Mouse (Mus musculus) CH12.LX (cell line): Measurements from ENCODE around the gene Rpl3l. TPM values are rescaled to one million over a fixed set of nuclear protein-coding genes. Genes with fewer than 3 reads are reported as not detected.

Source experiments
- DNase-seq: peaks from one replicate; pipeline ENCODE4 v3.0.0-alpha.2; 2013; ENCODE audit errors: extremely low read depth
- H3K27ac ChIP-seq: 2 replicates; pipeline ENCODE4 v1.5.1; 2012; ENCODE audit warnings: low read depth, mild to moderate bottlenecking, control low read depth, moderate library complexity; ENCODE audit not compliant: insufficient read depth
- H3K27me3 ChIP-seq: replicated peaks from 2 replicates; pipeline ENCODE3; 2012; ENCODE audit warnings: inconsistent platforms
- H3K36me3 ChIP-seq, 2 experiments: replicated peaks in 1 of 2; 2 replicates each; pipeline versions ENCODE3 to v1.6.1; 2012; ENCODE audit warnings: inconsistent platforms in 1 of 2, low read length in 1 of 2, mild to moderate bottlenecking in 1 of 2, mixed read lengths in 1 of 2, moderate library complexity in 1 of 2; ENCODE audit not compliant: control insufficient read depth in 1 of 2, insufficient read depth in 1 of 2
- H3K4me1 ChIP-seq, 2 experiments: 2 replicates each; pipeline ENCODE4 v1.6.1; 2012; ENCODE audit warnings: inconsistent platforms in 1 of 2, moderate library complexity in 1 of 2; ENCODE audit not compliant: insufficient read depth in 2 of 2, control insufficient read depth in 1 of 2
- H3K4me2 ChIP-seq: 2 replicates; pipeline ENCODE4 v1.6.1; 2012; ENCODE audit warnings: low read depth, mild to moderate bottlenecking, control low read depth; ENCODE audit not compliant: poor library complexity, insufficient read depth, severe bottlenecking
- H3K4me3 ChIP-seq, 3 experiments: fragments of 150-350 bp in 1 of 3; sonication (generic) in 1 of 3; replicated peaks in 1 of 3; 2 replicates each; pipeline versions ENCODE3 to v1.5.1; 2011 to 2012; ENCODE audit warnings: low read depth in 2 of 3, low read length in 2 of 3, mild to moderate bottlenecking in 2 of 3, moderate library complexity in 2 of 3, control low read depth in 1 of 3, improper control_type of control experiment in 1 of 3, inconsistent platforms in 1 of 3, mixed read lengths in 1 of 3; ENCODE audit not compliant: poor library complexity in 1 of 3
- H3K79me2 ChIP-seq: replicated peaks from 2 replicates; pipeline ENCODE4 v1.6.1; 2012; ENCODE audit warnings: mild to moderate bottlenecking, moderate library complexity; ENCODE audit not compliant: control insufficient read depth, poor library complexity, insufficient read depth, severe bottlenecking; ENCODE audit errors: extremely low read depth
- H3K9ac ChIP-seq: 2 replicates; pipeline ENCODE4 v1.6.1; 2012; ENCODE audit warnings: low read depth, mild to moderate bottlenecking, control low read depth, moderate library complexity; ENCODE audit not compliant: insufficient read depth
- H3K9me3 ChIP-seq: replicated peaks from 2 replicates; pipeline ENCODE3; 2012; ENCODE audit warnings: low read length, inconsistent platforms, mixed read lengths
- JUN ChIP-seq: IDR thresholded peaks from 2 replicates; pipeline ENCODE4 v1.6.1; 2011; ENCODE audit warnings: low read depth, mild to moderate bottlenecking, low read length, improper control_type of control experiment, moderate library complexity; ENCODE audit not compliant: insufficient read depth
- MAZ ChIP-seq: IDR thresholded peaks from 2 replicates; pipeline ENCODE4 v1.6.1; 2012; ENCODE audit warnings: low read depth, mild to moderate bottlenecking, inconsistent platforms, low read length, improper control_type of control experiment, moderate library complexity
- MEF2A ChIP-seq: IDR thresholded peaks from 2 replicates; pipeline ENCODE4 v1.6.1; 2014; ENCODE audit warnings: low read depth, mild to moderate bottlenecking, inconsistent platforms, low read length, improper control_type of control experiment, borderline replicate concordance
- POLR2AphosphoS2 ChIP-seq: IDR thresholded peaks from 2 replicates; pipeline ENCODE4 v1.6.1; 2011; ENCODE audit warnings: low read depth, low read length, improper control_type of control experiment
- TBP ChIP-seq: conservative IDR thresholded peaks from 2 replicates; pipeline ENCODE4 v1.6.1; 2011; ENCODE audit warnings: low read depth, low read length, improper control_type of control experiment
- UBTF ChIP-seq: IDR thresholded peaks from 2 replicates; pipeline ENCODE4 v1.6.1; 2012; ENCODE audit warnings: low read depth, mild to moderate bottlenecking, inconsistent platforms, low read length, improper control_type of control experiment, moderate library complexity
- dilution Hi-C: fragments of 300-500 bp; cut with MboI; formaldehyde crosslinking; loops from 2 replicates; pipeline ENCODE4 v1.14.3; 2020; ENCODE audit warnings: low sequenced_read_pairs; ENCODE audit not compliant: extremely low pct_unique_long_range_greater_than_20kb, extremely low pct_ligation_motif_present
- in situ Hi-C: fragments of 300-500 bp; cut with MboI; formaldehyde crosslinking; loops from 3 replicates; pipeline ENCODE4 v1.14.3; 2019; ENCODE audit warnings: low sequenced_read_pairs, low pct_ligation_motif_present, low pct_unique_long_range_greater_than_20kb, mixed read lengths
- polyA plus RNA-seq: library from polyadenylated mRNA; unstranded; fragments of >175 nt; gene quantifications from 2 replicates; pipeline ENCODE4 v1.2.1, GENCODE M21; 2012; ENCODE audit warnings: low read depth; ENCODE audit not compliant: insufficient read length
- total RNA-seq, 2 experiments: library from RNA; depleted of rRNA; stranded (reverse); fragments of 300-350 nt in 1 of 2; fragments of >200 nt in 1 of 2; gene quantifications; 2 replicates each; pipeline ENCODE4 v1.2.3; 2012 to 2014

Rpl3l gene
- total and polyA plus RNA-seq, 3 experiments: 0.91 TPM; not detected in 2

GRCm38 (mm10) chr17:24780821-24781220, 53.2 kb downstream of the Rpl3l start:
- Histone ChIP-seq H3K9ac (no peak overlapping the region), H3K4me1 (peaks cover 0 to 3% of the 10 kb centered on the region in 2 experiments; a peak in 1 of 4 replicates), H3K27me3 (peaks cover 18% of the 10 kb centered on the region), H3K4me3 (no peak overlapping the region), H3K36me3 (no peaks in the 10 kb centered on the region), H3K79me2 (no peaks in the 10 kb centered on the region), H3K27ac (no peak overlapping the region), H3K9me3 (no peaks in the 10 kb centered on the region), H3K4me2 (no peak overlapping the region)
- TF ChIP-seq MAZ: no peak
- TF ChIP-seq MEF2A: no peak
- no peak for TF ChIP-seq UBTF
- TF ChIP-seq TBP: no peak
- TF ChIP-seq JUN: no peak
- TF ChIP-seq POLR2AphosphoS2: no peak
- dilution Hi-C loops: no loop called here
- DNase-seq: no peak
- in situ Hi-C loops: no loop called here

Other genes starting within 250 kb of the Rpl3l start
Only the 20 nearest of the 30 such genes appear.
- gene Tsc2, start 95.2 kb upstream of the Rpl3l start, total RNA-seq (2012; rRNA removed): 35.2 and 35.4 TPM in 2 replicates
- 7.8 and 9.1 TPM in 2 replicates for gene Tsc2, start 95.2 kb upstream of the Rpl3l start, total RNA-seq (2014; rRNA removed)
- gene Tsc2, start 95.2 kb upstream of the Rpl3l start, polyA plus RNA-seq: 54.4 and 69.8 TPM in 2 replicates
- gene Nthl1, start 95.1 kb upstream of the Rpl3l start, total RNA-seq (2012; rRNA removed): 21.9 and 24.0 TPM in 2 replicates
- 20.1 TPM in 2 replicates for gene Nthl1, start 95.1 kb upstream of the Rpl3l start, total RNA-seq (2014; rRNA removed)
- gene Nthl1, start 95.1 kb upstream of the Rpl3l start, polyA plus RNA-seq: 20.4 and 25.7 TPM in 2 replicates
- gene Slc9a3r2, start 77.5 kb upstream of the Rpl3l start, total RNA-seq (2012; rRNA removed): 4.4 and 5.5 TPM in 2 replicates
- 1.8 and 2.1 TPM in 2 replicates for gene Slc9a3r2, start 77.5 kb upstream of the Rpl3l start, total RNA-seq (2014; rRNA removed)
- 4.8 and 5.1 TPM in 2 replicates for gene Slc9a3r2, start 77.5 kb upstream of the Rpl3l start, polyA plus RNA-seq
- gene Npw, start 69.4 kb upstream of the Rpl3l start, total RNA-seq (2012; rRNA removed): not detected in 2 replicates
- not detected in 2 replicates for gene Npw, start 69.4 kb upstream of the Rpl3l start, total RNA-seq (2014; rRNA removed)
- not detected in 2 replicates for gene Npw, start 69.4 kb upstream of the Rpl3l start, polyA plus RNA-seq
- 27.9 and 31.8 TPM in 2 replicates for gene Zfp598, start 58.1 kb upstream of the Rpl3l start, total RNA-seq (2012; rRNA removed)
- 22.1 and 23.4 TPM in 2 replicates for gene Zfp598, start 58.1 kb upstream of the Rpl3l start, total RNA-seq (2014; rRNA removed)
- gene Zfp598, start 58.1 kb upstream of the Rpl3l start, polyA plus RNA-seq: 43.5 and 54.0 TPM in 2 replicates
- 2.2 and 3.9 TPM in 2 replicates for gene Syngr3, start 37.9 kb upstream of the Rpl3l start, total RNA-seq (2012; rRNA removed)
- gene Syngr3, start 37.9 kb upstream of the Rpl3l start, total RNA-seq (2014; rRNA removed): 0.23 and 0.32 TPM in 2 replicates
- gene Syngr3, start 37.9 kb upstream of the Rpl3l start, polyA plus RNA-seq: 0.33 and 0.35 TPM in 2 replicates
- 102 and 105 TPM in 2 replicates for gene Gfer, start 31.7 kb upstream of the Rpl3l start, total RNA-seq (2012; rRNA removed)
- 67.6 and 69.1 TPM in 2 replicates for gene Gfer, start 31.7 kb upstream of the Rpl3l start, total RNA-seq (2014; rRNA removed)
- gene Gfer, start 31.7 kb upstream of the Rpl3l start, polyA plus RNA-seq: 94.8 and 100.0 TPM in 2 replicates
- gene Noxo1, start 31.6 kb upstream of the Rpl3l start, total RNA-seq (2012; rRNA removed): 0.80 and 0.89 TPM in 2 replicates
- 0.47 and 0.54 TPM in 2 replicates for gene Noxo1, start 31.6 kb upstream of the Rpl3l start, total RNA-seq (2014; rRNA removed)
- 0.95 and 2.5 TPM in 2 replicates for gene Noxo1, start 31.6 kb upstream of the Rpl3l start, polyA plus RNA-seq
- 98.0 and 122 TPM in 2 replicates for gene Tbl3, start 20.2 kb upstream of the Rpl3l start, total RNA-seq (2012; rRNA removed)
- 99.7 and 105 TPM in 2 replicates for gene Tbl3, start 20.2 kb upstream of the Rpl3l start, total RNA-seq (2014; rRNA removed)
- 101 and 104 TPM in 2 replicates for gene Tbl3, start 20.2 kb upstream of the Rpl3l start, polyA plus RNA-seq
- gene Rnf151, start 9.8 kb upstream of the Rpl3l start, total RNA-seq (2012; rRNA removed): 0.38 and 0.59 TPM in 2 replicates
- not detected in 2 replicates for gene Rnf151, start 9.8 kb upstream of the Rpl3l start, total RNA-seq (2014; rRNA removed)
- gene Rnf151, start 9.8 kb upstream of the Rpl3l start, polyA plus RNA-seq: 0.20 and 0.34 TPM in 2 replicates
- gene Rps2, start 9.7 kb upstream of the Rpl3l start, total RNA-seq (2012; rRNA removed): 5,102 and 6,050 TPM in 2 replicates
- 5,117 and 5,410 TPM in 2 replicates for gene Rps2, start 9.7 kb upstream of the Rpl3l start, total RNA-seq (2014; rRNA removed)
- 1,976 and 2,057 TPM in 2 replicates for gene Rps2, start 9.7 kb upstream of the Rpl3l start, polyA plus RNA-seq
- 188 and 207 TPM in 2 replicates for gene Ndufb10, start 3.3 kb upstream of the Rpl3l start, total RNA-seq (2012; rRNA removed)
- 207 and 208 TPM in 2 replicates for gene Ndufb10, start 3.3 kb upstream of the Rpl3l start, total RNA-seq (2014; rRNA removed)
- gene Ndufb10, start 3.3 kb upstream of the Rpl3l start, polyA plus RNA-seq: 136 and 155 TPM in 2 replicates
- 38.4 and 39.7 TPM in 2 replicates for gene Msrb1, start 8.8 kb downstream of the Rpl3l start, total RNA-seq (2012; rRNA removed)
- gene Msrb1, start 8.8 kb downstream of the Rpl3l start, total RNA-seq (2014; rRNA removed): 21.3 and 26.9 TPM in 2 replicates
- 60.5 and 70.0 TPM in 2 replicates for gene Msrb1, start 8.8 kb downstream of the Rpl3l start, polyA plus RNA-seq
- 0.30 TPM in 1 of 2 replicates, not detected in the other for gene Hs3st6, start 25.2 kb downstream of the Rpl3l start, total RNA-seq (2012; rRNA removed)
- not detected in 2 replicates for gene Hs3st6, start 25.2 kb downstream of the Rpl3l start, total RNA-seq (2014; rRNA removed)
- gene Hs3st6, start 25.2 kb downstream of the Rpl3l start, polyA plus RNA-seq: not detected in 2 replicates
- gene Meiob, start 76.5 kb downstream of the Rpl3l start, total RNA-seq (2012; rRNA removed): 0.08 and 0.30 TPM in 2 replicates
- 0.22 and 0.40 TPM in 2 replicates for gene Meiob, start 76.5 kb downstream of the Rpl3l start, total RNA-seq (2014; rRNA removed)
- gene Meiob, start 76.5 kb downstream of the Rpl3l start, polyA plus RNA-seq: 0.15 and 0.23 TPM in 2 replicates
- gene Hagh, start 112.3 kb downstream of the Rpl3l start, total RNA-seq (2012; rRNA removed): 28.1 and 31.0 TPM in 2 replicates
- gene Hagh, start 112.3 kb downstream of the Rpl3l start, total RNA-seq (2014; rRNA removed): 27.3 and 28.1 TPM in 2 replicates
- gene Hagh, start 112.3 kb downstream of the Rpl3l start, polyA plus RNA-seq: 18.1 and 18.9 TPM in 2 replicates
- 8.0 and 8.2 TPM in 2 replicates for gene Fahd1, start 122.5 kb downstream of the Rpl3l start, total RNA-seq (2012; rRNA removed)
- gene Fahd1, start 122.5 kb downstream of the Rpl3l start, total RNA-seq (2014; rRNA removed): 6.3 and 7.3 TPM in 2 replicates
- gene Fahd1, start 122.5 kb downstream of the Rpl3l start, polyA plus RNA-seq: 5.2 and 5.8 TPM in 2 replicates
- gene Igfals, start 138.2 kb downstream of the Rpl3l start, total RNA-seq (2012; rRNA removed): 5.5 and 9.8 TPM in 2 replicates
- 5.0 and 5.4 TPM in 2 replicates for gene Igfals, start 138.2 kb downstream of the Rpl3l start, total RNA-seq (2014; rRNA removed)
- gene Igfals, start 138.2 kb downstream of the Rpl3l start, polyA plus RNA-seq: 5.1 and 6.3 TPM in 2 replicates
- 70.9 and 86.9 TPM in 2 replicates for gene Nubp2, start 158.5 kb downstream of the Rpl3l start, total RNA-seq (2012; rRNA removed)
- gene Nubp2, start 158.5 kb downstream of the Rpl3l start, total RNA-seq (2014; rRNA removed): 74.3 and 89.1 TPM in 2 replicates
- 109 and 124 TPM in 2 replicates for gene Nubp2, start 158.5 kb downstream of the Rpl3l start, polyA plus RNA-seq
- gene Spsb3, start 158.8 kb downstream of the Rpl3l start, total RNA-seq (2012; rRNA removed): 23.3 and 27.3 TPM in 2 replicates
- gene Spsb3, start 158.8 kb downstream of the Rpl3l start, total RNA-seq (2014; rRNA removed): 21.1 and 21.3 TPM in 2 replicates
- gene Spsb3, start 158.8 kb downstream of the Rpl3l start, polyA plus RNA-seq: 13.3 and 14.4 TPM in 2 replicates